Mouse (Mus musculus): ENCODE measurements around the gene Ccdc126.

DNA sequence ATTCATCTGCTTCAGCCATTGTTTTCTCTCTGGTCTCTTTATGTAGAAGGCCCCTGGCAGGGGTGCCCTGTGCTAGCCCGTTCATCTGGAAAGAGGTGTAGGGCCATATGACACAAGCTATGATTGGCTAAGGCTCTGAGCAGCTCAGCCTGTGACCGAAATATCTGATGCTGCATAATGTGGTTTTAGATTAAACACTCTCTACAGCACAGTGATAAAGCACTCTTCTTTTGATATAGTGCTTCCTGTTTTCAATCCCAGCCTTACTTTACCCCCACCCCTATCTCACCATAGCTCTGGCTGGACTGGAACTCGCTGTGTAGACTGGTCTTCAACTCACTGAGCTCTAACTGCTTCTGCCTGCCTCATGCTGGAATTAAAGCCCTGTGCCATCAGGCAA lies 2.3 kb downstream of the Ccdc126 start:
- TF ChIP-seq POLR2A (IDR thresholded peaks at IDR 0.05; ENCODE audit: borderline replicate concordance, insufficient read depth, low read length) (no peak), CTCF (IDR thresholded peaks at IDR 0.05; ENCODE audit: borderline replicate concordance, insufficient read depth, low read depth, low read length) (no peak)

All from cerebellum, adult 2 months (tissue).